Mouse (Mus musculus): ENCODE measurements at regions not wholly inside any gene's neighbourhood (a gene's known extent, or its start where the extent isn't known, plus 50 kb on each side); places are given as distances from the start of the nearest gene placed in this dataset.

- no peaks in the 10 kb centered on the region for H3K4me1 ChIP-seq (ENCODE audit: control insufficient read depth in 1 of 2, insufficient read depth in 2 of 2, low read length in 2 of 2)
- no peaks in the 10 kb centered on the region for H3K36me3 ChIP-seq (ENCODE audit: control insufficient read depth in 1 of 2, insufficient read depth in 2 of 2, low read length in 2 of 2)
- TF ChIP-seq HCFC1 (IDR thresholded peaks at IDR 0.05; ENCODE audit: low read depth, low read length): no peak
- no peak for TF ChIP-seq ZKSCAN1 (IDR thresholded peaks at IDR 0.05; ENCODE audit: low read depth, low read length)
- TF ChIP-seq SIN3A (IDR thresholded peaks at IDR 0.05; ENCODE audit: low read length): no peak
- TF ChIP-seq ETS1 (IDR thresholded peaks at IDR 0.05; ENCODE audit: low read depth, low read length): no peak
- TF ChIP-seq TAL1 (IDR thresholded peaks at IDR 0.05; ENCODE audit: low read length): no peak
- no peak for TF ChIP-seq MXI1 (IDR thresholded peaks at IDR 0.05; ENCODE audit: low read depth, low read length)
- TF ChIP-seq BHLHE40 (IDR thresholded peaks at IDR 0.05; ENCODE audit: borderline replicate concordance, low read depth, low read length): no peak
- no peak for TF ChIP-seq RAD21 (IDR thresholded peaks at IDR 0.05; ENCODE audit: low read depth, low read length)
- TF ChIP-seq JUND (IDR thresholded peaks at IDR 0.05; ENCODE audit: low read depth, low read length): no peak
- TF ChIP-seq CHD1 (IDR thresholded peaks at IDR 0.05; ENCODE audit: low read depth, low read length): no peak
- no peak for TF ChIP-seq GATA1 (IDR thresholded peaks at IDR 0.05; ENCODE audit: low read depth, low read length)
- TF ChIP-seq TBP (IDR thresholded peaks at IDR 0.05; ENCODE audit: low read depth, low read length): no peak
- no peak for TF ChIP-seq MEF2A (IDR thresholded peaks at IDR 0.05; ENCODE audit: extremely low read depth, insufficient replicate concordance, low read depth, low read length, poor library complexity, severe bottlenecking)
- no peak for TF ChIP-seq MAZ (IDR thresholded peaks at IDR 0.05; ENCODE audit: low read depth, low read length)
- TF ChIP-seq POLR2AphosphoS2 (IDR thresholded peaks at IDR 0.05; ENCODE audit: low read length): no peak
- no peak for TF ChIP-seq ZNF384 (IDR thresholded peaks at IDR 0.05; ENCODE audit: low read depth, low read length)
- no peak for TF ChIP-seq TCF12 (IDR thresholded peaks at IDR 0.05; ENCODE audit: low read depth, low read length)
- no peak overlapping the region for H3K4me3 ChIP-seq (ENCODE audit: control insufficient read depth in 1 of 2, insufficient read depth in 1 of 2, low read depth in 2 of 2, low read length in 2 of 2)
- no peaks in the 10 kb centered on the region for H3K27me3 ChIP-seq (ENCODE audit: control insufficient read depth in 1 of 2, insufficient read depth in 2 of 2, low read length in 2 of 2)
- H3K79me2 ChIP-seq (ENCODE audit: control insufficient read depth, insufficient read depth, low read length, poor library complexity): no peaks in the 10 kb centered on the region
- H3K9ac ChIP-seq (ENCODE audit: control insufficient read depth, low read depth, low read length, poor library complexity, severe bottlenecking): no peak overlapping the region
- H3K9me3 ChIP-seq (replicated peaks; ENCODE audit: insufficient read depth, low read length): no peaks in the 10 kb centered on the region
- no peak for DNase-seq (ENCODE audit: low read depth, low spot score)
- H3K27ac ChIP-seq (ENCODE audit: control insufficient read depth, low read depth, low read length): no peak overlapping the region
Measured at GRCm38 (mm10) chr11:56160286-56160685, 119.5 kb upstream of the Nmur2 start.

DNA sequence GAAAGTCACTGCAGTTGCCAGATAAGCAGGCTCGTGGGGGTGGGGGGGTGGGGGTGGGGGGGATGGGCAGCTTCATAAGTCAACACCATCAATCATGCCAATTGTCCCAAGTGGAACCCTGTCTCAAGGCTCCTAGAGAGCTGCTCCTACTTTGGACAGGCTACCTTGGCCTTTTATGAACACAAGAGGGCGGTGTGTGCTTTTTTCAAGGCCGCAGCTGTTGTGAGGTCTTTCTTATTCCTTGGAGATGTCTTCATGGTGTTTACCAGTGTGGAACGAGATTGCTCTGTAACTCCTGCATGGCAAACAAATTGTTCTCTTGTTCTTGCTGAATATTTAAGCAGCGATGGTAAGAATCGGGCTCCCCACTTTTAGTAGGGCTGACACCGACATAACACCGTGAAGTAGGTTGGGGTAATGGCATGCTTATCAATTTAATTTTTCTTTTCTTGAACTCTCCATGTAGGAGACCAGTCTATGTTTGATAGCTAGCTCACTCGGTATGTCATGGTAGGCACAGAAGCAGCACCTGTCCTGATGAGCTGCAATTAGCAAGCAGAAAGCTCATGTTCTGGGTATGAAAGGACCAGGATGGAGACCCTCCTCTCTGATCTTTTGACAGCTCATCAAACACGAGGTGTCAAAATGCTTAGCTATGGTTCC, 118.7 kb upstream of the Nmur2 start:
- Histone ChIP-seq H3K36me3 (ENCODE audit: control insufficient read depth in 1 of 2, insufficient read depth in 2 of 2, low read length in 2 of 2) (no peaks in the 10 kb centered on the region), H3K27ac (ENCODE audit: control insufficient read depth, low read depth, low read length) (no peak overlapping the region), H3K79me2 (ENCODE audit: control insufficient read depth, insufficient read depth, low read length, poor library complexity) (no peaks in the 10 kb centered on the region), H3K4me3 (ENCODE audit: control insufficient read depth in 1 of 2, insufficient read depth in 1 of 2, low read depth in 2 of 2, low read length in 2 of 2) (no peak overlapping the region), H3K9me3 (replicated peaks; ENCODE audit: insufficient read depth, low read length) (no peaks in the 10 kb centered on the region), H3K9ac (ENCODE audit: control insufficient read depth, low read depth, low read length, poor library complexity, severe bottlenecking) (no peak overlapping the region), H3K4me1 (ENCODE audit: control insufficient read depth in 1 of 2, insufficient read depth in 2 of 2, low read length in 2 of 2) (no peaks in the 10 kb centered on the region), H3K27me3 (ENCODE audit: control insufficient read depth in 1 of 2, insufficient read depth in 2 of 2, low read length in 2 of 2) (no peaks in the 10 kb centered on the region)
- TF ChIP-seq ZC3H11A (IDR thresholded peaks at IDR 0.05; ENCODE audit: low read depth, low read length): no peak
- TF ChIP-seq POLR2A (IDR thresholded peaks at IDR 0.05; ENCODE audit: control insufficient read depth in 1 of 2, insufficient read depth in 1 of 2, low read depth in 1 of 2, low read length in 2 of 2, poor library complexity in 1 of 2): no peak
- no peak for TF ChIP-seq MXI1 (IDR thresholded peaks at IDR 0.05; ENCODE audit: low read depth, low read length)
- no peak for TF ChIP-seq ZNF384 (IDR thresholded peaks at IDR 0.05; ENCODE audit: low read depth, low read length)
- TF ChIP-seq E2F4 (IDR thresholded peaks at IDR 0.05; ENCODE audit: borderline replicate concordance, low read depth, low read length): no peak
- TF ChIP-seq NRF1 (IDR thresholded peaks at IDR 0.05; ENCODE audit: insufficient read depth, low read depth, low read length, poor library complexity, severe bottlenecking): no peak
- peak in 1 of 3 experiments; percentile 23; a peak in 1 of 6 replicates for TF ChIP-seq CTCF (IDR thresholded peaks at IDR 0.05 in 2 of 3, conservative IDR thresholded peaks at IDR 0.05 in 1 of 3; ENCODE audit: control insufficient read depth in 1 of 3, insufficient read depth in 1 of 3, low read depth in 2 of 3, low read length in 3 of 3, poor library complexity in 1 of 3, severe bottlenecking in 1 of 3)
- peak; percentile 18; the same call in 1 of the 2 replicates for TF ChIP-seq RAD21 (IDR thresholded peaks at IDR 0.05; ENCODE audit: low read depth, low read length)
- peak; percentile 6 for DNase-seq (ENCODE audit: low read depth, low spot score)
